Mouse (Mus musculus): ENCODE results near the gene Serpine1. TPM values are rescaled to one million over a fixed set of nuclear protein-coding genes. Genes with fewer than 3 reads are reported as not detected.
"Not testable (repeated sequence)": the region's sequence is repeated elsewhere in the genome, so short reads cannot be mapped to it uniquely, and the experiment has no call there.

Serpine1 gene
- 0.52 and 0.65 TPM in 2 replicates for polyA plus RNA-seq (2015; fragmentation: Nextera tagmentation; extraction: Ambion mirVana)

- WGBS: 11% methylated on average over 23 of the region's 23 CpGs
- Histone ChIP-seq H3K27me3 (no peaks in the 10 kb centered on the region), H3K4me2 (peak within 1 kb of the TSS; percentile 52), H3K36me3 (no peaks in the 10 kb centered on the region), H3K9me3 (no peaks in the 10 kb centered on the region), H3K4me3 (peak within 1 kb of the TSS; percentile 30), H3K4me1 (peaks cover 17% of the 10 kb centered on the region), H3K9ac (no peak within 1 kb of the TSS), H3K27ac (peak within 1 kb of the TSS; percentile 82)
- peak; percentile 88 for ATAC-seq (ENCODE audit: insufficient number of reproducible peaks, low FRiP score, low TSS enrichment, low read depth)
Observed at GRCm38 (mm10) chr5:137072079-137072960, at the start of gene Serpine1. Gene Serpine1 (minus strand): TSS chr5:137072268.

DNA sequence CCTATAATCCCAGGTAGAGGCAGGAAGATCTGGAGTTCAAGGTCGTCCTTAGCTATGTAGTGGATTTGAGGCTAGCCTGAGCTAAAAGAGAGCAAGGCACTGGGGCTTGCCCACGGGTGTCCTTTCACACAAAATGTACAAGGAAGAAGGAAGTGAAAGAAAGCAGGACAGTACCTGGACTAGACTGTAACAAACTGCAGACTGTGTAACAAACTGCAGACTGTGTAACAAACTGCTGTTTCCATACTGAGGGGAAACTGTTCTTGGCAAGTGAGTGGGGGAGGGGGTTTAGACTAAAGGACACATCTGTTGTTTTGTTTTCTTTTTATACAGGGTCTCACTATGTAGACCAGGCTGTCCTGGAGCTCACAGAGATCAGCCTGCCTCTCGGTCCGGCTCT lies 49.2 kb upstream of the Serpine1 start:
- H3K4me3 ChIP-seq: no peak overlapping the region
- no peak overlapping the region for H3K4me2 ChIP-seq
- WGBS: 75% methylated on average over 4 of the region's 4 CpGs
- no peak for ATAC-seq (ENCODE audit: insufficient number of reproducible peaks, low FRiP score, low TSS enrichment, low read depth)
- peaks cover 8% of the 10 kb centered on the region for H3K4me1 ChIP-seq
- H3K27me3 ChIP-seq: no peaks in the 10 kb centered on the region
- H3K9ac ChIP-seq: no peak overlapping the region
- no peaks in the 10 kb centered on the region for H3K36me3 ChIP-seq
- H3K27ac ChIP-seq: no peak overlapping the region
- no peaks in the 10 kb centered on the region for H3K9me3 ChIP-seq

- 77% methylated on average over 4 of the region's 4 CpGs for WGBS
- Histone ChIP-seq H3K9ac (no peak overlapping the region), H3K4me1 (peaks cover 19% of the 10 kb centered on the region), H3K36me3 (peaks cover 4% of the 10 kb centered on the region), H3K27me3 (no peaks in the 10 kb centered on the region), H3K27ac (no peak overlapping the region), H3K4me3 (no peak overlapping the region), H3K4me2 (no peak overlapping the region), H3K9me3 (no peaks in the 10 kb centered on the region; the same call in 1 of the 2 replicates)
- no peak for ATAC-seq (ENCODE audit: insufficient number of reproducible peaks, low FRiP score, low TSS enrichment, low read depth)
Observed at GRCm38 (mm10) chr5:137118878-137119277, 46.8 kb upstream of the Serpine1 start.

- WGBS: 76% methylated on average over 3 of the region's 3 CpGs
- H3K4me1 ChIP-seq: peaks cover 18% of the 10 kb centered on the region
- not testable (repeated sequence) for H3K4me2 ChIP-seq; H3K4me3 ChIP-seq; H3K27me3 ChIP-seq; H3K9ac ChIP-seq; H3K9me3 ChIP-seq; H3K27ac ChIP-seq; ATAC-seq (ENCODE audit: insufficient number of reproducible peaks, low FRiP score, low TSS enrichment, low read depth)
- peaks cover 13% of the 10 kb centered on the region for H3K36me3 ChIP-seq
Observed at GRCm38 (mm10) chr5:137117994-137118393, 45.9 kb upstream of the Serpine1 start.

- 88% methylated on average over 2 of the region's 2 CpGs for WGBS
- H3K9me3 ChIP-seq: no peaks in the 10 kb centered on the region; the same call in 1 of the 2 replicates
- ATAC-seq (ENCODE audit: insufficient number of reproducible peaks, low FRiP score, low TSS enrichment, low read depth): no peak
- peaks cover 19% of the 10 kb centered on the region for H3K36me3 ChIP-seq
- H3K27ac ChIP-seq: no peak overlapping the region
- H3K4me2 ChIP-seq: no peak overlapping the region
- H3K9ac ChIP-seq: no peak overlapping the region
- no peak overlapping the region for H3K4me3 ChIP-seq
- H3K27me3 ChIP-seq: no peaks in the 10 kb centered on the region
- peaks cover 14% of the 10 kb centered on the region for H3K4me1 ChIP-seq
Observed at GRCm38 (mm10) chr5:137116987-137117386, 44.9 kb upstream of the Serpine1 start.

GRCm38 (mm10) chr5:137115866-137116847 lies 44.1 kb upstream of the Serpine1 start, which contains the start of gene Trim56:
Gene Trim56 (minus strand): TSS chr5:137116209.
- WGBS: 9% methylated on average over 29 of the region's 29 CpGs

GRCm38 (mm10) chr5:137114891-137115561 lies 43.0 kb upstream of the Serpine1 start:
- no peaks in the 10 kb centered on the region for H3K27me3 ChIP-seq
- no peak for ATAC-seq (ENCODE audit: insufficient number of reproducible peaks, low FRiP score, low TSS enrichment, low read depth)
- peak overlapping the region; percentile 69 for H3K4me2 ChIP-seq
- H3K9me3 ChIP-seq: no peaks in the 10 kb centered on the region; the same call in 1 of the 2 replicates
- peak overlapping the region; percentile 58; the same call in 1 of the 2 replicates for H3K27ac ChIP-seq
- peaks cover 23% of the 10 kb centered on the region for H3K36me3 ChIP-seq
- WGBS: 83% methylated on average over 9 of the region's 9 CpGs
- 0 out of 2 replicates have a peak overlapping the region, but pooled peaks have one; percentile 69 for H3K9ac ChIP-seq
- peak overlapping the region; percentile 60 for H3K4me3 ChIP-seq
- H3K4me1 ChIP-seq: peaks cover 14% of the 10 kb centered on the region

More at GRCm38 (mm10) chr5:137115866-137116847, 44.1 kb upstream of the Serpine1 start, which contains the start of gene Trim56:
- no peaks in the 10 kb centered on the region for H3K27me3 ChIP-seq
- peak within 1 kb of the TSS; percentile 60 for H3K4me3 ChIP-seq
- peak within 1 kb of the TSS; percentile 58 for H3K27ac ChIP-seq
- H3K36me3 ChIP-seq: peaks cover 19% of the 10 kb centered on the region
- H3K4me2 ChIP-seq: peak within 1 kb of the TSS; percentile 69
- peak within 1 kb of the TSS; percentile 69 for H3K9ac ChIP-seq
- peak; percentile 70; the same call in 1 of the 2 replicates for ATAC-seq (ENCODE audit: insufficient number of reproducible peaks, low FRiP score, low TSS enrichment, low read depth)
- no peaks in the 10 kb centered on the region; the same call in 1 of the 2 replicates for H3K9me3 ChIP-seq
- H3K4me1 ChIP-seq: peaks cover 14% of the 10 kb centered on the region

DNA sequence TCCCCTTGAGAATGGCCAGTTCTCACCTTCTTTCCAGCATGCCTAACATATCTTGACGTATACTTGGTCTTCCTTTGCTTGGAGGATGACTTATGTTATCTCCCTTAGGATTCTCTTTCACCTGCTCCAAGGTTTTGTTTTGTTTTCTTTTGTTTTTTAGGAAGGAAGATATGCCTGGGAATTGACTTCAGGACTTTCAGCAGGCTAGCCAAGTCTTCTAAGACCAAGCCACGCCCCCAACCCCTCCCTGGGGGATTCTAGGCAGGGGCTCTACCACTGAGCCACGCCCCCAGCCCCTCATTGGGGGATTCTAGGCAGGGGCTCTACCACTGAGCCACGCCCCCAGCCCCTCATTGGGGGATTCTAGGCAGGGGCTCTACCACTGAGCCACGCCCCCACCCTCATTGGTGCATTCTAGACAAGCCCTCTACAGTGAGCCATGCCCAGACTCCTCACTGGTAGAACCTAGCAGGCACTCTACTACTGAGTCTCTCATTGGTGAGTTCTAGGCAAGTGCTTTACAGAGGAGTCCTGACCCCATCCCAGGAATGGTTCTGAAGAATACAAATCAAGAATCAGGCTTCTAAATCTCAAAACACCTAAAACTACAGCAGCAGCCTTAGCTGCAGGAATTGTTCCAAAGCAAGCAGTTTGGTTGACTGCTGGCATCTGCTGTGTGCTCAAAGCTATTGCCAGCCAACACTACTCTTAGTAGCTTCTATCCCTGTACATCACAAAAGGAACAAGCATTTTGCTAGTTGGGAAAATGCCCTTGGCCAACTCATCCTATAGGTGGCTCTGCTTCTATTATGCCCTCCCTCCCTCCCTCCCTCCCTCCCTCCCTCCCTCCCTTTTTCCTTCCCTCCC lies 39.7 kb upstream of the Serpine1 start:
- no peak for ATAC-seq (ENCODE audit: insufficient number of reproducible peaks, low FRiP score, low TSS enrichment, low read depth)
- Histone ChIP-seq H3K4me2 (no peak overlapping the region), H3K36me3 (peaks cover 23% of the 10 kb centered on the region), H3K4me1 (peaks cover 14% of the 10 kb centered on the region), H3K9me3 (no peaks in the 10 kb centered on the region; the same call in 1 of the 2 replicates), H3K27ac (no peak overlapping the region), H3K9ac (no peak overlapping the region), H3K27me3 (no peaks in the 10 kb centered on the region), H3K4me3 (no peak overlapping the region)
- 88% methylated on average over 5 of the region's 5 CpGs for WGBS

DNA sequence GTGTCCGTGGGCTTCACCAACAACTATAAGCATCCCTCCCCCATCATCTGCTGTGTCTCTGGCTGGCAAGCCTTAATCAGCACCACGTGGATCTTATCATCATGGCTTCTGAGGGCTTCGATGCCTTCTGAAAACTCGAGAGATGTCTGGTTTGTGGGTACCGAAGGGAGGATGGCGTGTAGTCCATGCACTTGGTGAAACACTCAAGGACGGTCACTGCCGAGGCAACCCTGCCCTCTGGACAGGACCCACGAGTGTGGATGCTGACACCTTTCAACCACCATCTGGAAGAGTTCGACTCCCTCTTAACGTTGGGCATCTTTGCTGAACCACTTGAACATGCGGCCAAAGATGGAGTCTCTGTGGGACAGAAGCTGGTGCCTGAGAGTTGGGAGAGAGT lies 38.8 kb upstream of the Serpine1 start:
- 90% methylated on average over 12 of the region's 12 CpGs for WGBS
- no peaks in the 10 kb centered on the region; the same call in 1 of the 2 replicates for H3K9me3 ChIP-seq
- peaks cover 9% of the 10 kb centered on the region for H3K4me1 ChIP-seq
- no peak overlapping the region for H3K27ac ChIP-seq
- no peak overlapping the region for H3K4me3 ChIP-seq
- H3K36me3 ChIP-seq: peaks cover 23% of the 10 kb centered on the region
- H3K4me2 ChIP-seq: no peak overlapping the region
- no peak for ATAC-seq (ENCODE audit: insufficient number of reproducible peaks, low FRiP score, low TSS enrichment, low read depth)
- no peak overlapping the region for H3K9ac ChIP-seq
- no peaks in the 10 kb centered on the region for H3K27me3 ChIP-seq

DNA sequence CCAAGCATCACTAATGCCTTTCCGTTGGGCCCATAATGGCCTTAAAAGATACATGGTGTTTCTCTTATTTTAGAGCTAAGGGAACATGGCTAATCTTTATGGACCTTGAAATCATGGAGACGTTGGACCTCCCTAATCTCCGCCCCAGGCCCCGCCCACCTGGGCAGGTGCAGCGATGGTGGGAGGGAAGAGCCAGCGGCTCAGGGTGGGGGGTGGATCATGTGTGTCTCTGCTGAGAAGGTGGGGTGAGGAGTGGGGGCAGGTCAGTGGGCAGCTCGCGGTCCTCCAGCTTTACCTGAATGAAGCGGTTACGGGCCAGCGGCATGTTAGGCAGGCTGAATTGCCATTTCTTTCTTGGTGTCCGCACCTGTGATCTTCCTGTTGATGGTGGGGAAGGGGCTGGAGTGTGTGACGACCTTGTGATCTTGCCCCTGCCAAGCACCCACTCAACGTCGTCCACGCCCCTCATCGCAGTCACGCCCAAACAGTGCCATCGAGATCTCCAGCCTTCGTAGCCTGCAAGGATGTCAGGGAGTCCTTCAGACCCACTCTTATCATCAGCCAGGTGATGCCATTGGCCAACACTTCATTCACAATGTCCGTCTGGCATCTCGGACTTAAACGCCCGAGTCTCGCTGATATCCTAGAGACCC lies 38.0 kb upstream of the Serpine1 start:
- Histone ChIP-seq H3K4me3 (no peak overlapping the region), H3K27ac (no peak overlapping the region), H3K9me3 (no peaks in the 10 kb centered on the region; the same call in 1 of the 2 replicates), H3K9ac (no peak overlapping the region), H3K27me3 (no peaks in the 10 kb centered on the region), H3K36me3 (peaks cover 23% of the 10 kb centered on the region), H3K4me1 (peaks cover 3% of the 10 kb centered on the region), H3K4me2 (no peak overlapping the region)
- ATAC-seq (ENCODE audit: insufficient number of reproducible peaks, low FRiP score, low TSS enrichment, low read depth): no peak
- 58% methylated on average over 25 of the region's 25 CpGs for WGBS
